8 mouse cellular contexts compared by ENCODE assay signal in genomic region chr6:13872076-13872475, GRCm38 (mm10). TPM values are rescaled to one million over a fixed set of nuclear protein-coding genes. Genes with fewer than 3 reads are reported as not detected.
DNase-seq lines count a peak whose midpoint lies in the region; ATAC-seq and TF ChIP-seq lines count a peak whose summit lies in the region.

No protein-coding gene starts in this region.

- DNase-seq in hindbrain, embryonic 10.5 days (ENCODE audit: low spot score): no peak
- no peak for DNase-seq in hindbrain, embryonic 11.5 days (ENCODE audit: low spot score)
- DNase-seq in brain, embryonic 14.5 days (ENCODE audit: low read depth): peak; percentile 23
- DNase-seq in urinary bladder, postnatal 25 days (ENCODE audit: low spot score): no peak
- no peak for DNase-seq in thymus, postnatal 0 days (ENCODE audit: low spot score)
- DNase-seq in natural killer cell, adult 2 months (ENCODE audit: low spot score in 2 of 2): no peak

- H3K4me1 ChIP-seq in hindbrain, embryonic 10.5 days (replicated peaks): peaks cover 7% of the 10 kb centered on the region
- no peaks in the 10 kb centered on the region for H3K4me1 ChIP-seq in hindbrain, embryonic 11.5 days (replicated peaks; ENCODE audit: control insufficient read depth, insufficient read depth, low read length)
- H3K4me1 ChIP-seq in hindbrain, embryonic 13.5 days (replicated peaks): peaks cover 7% of the 10 kb centered on the region
- H3K4me1 ChIP-seq in midbrain, embryonic 12.5 days: peaks cover 7% of the 10 kb centered on the region

- H3K9ac ChIP-seq in hindbrain, embryonic 11.5 days (ENCODE audit: low read depth, low read length): no peak overlapping the region
- H3K9ac ChIP-seq in hindbrain, embryonic 13.5 days: no peak overlapping the region
- H3K9ac ChIP-seq in midbrain, embryonic 12.5 days (replicated peaks): no peak overlapping the region

- no peak overlapping the region; the same call in 1 of the 2 replicates for H3K27ac ChIP-seq in hindbrain, embryonic 10.5 days
- no peak overlapping the region for H3K27ac ChIP-seq in hindbrain, embryonic 11.5 days (ENCODE audit: low read depth, low read length)
- no peak overlapping the region for H3K27ac ChIP-seq in hindbrain, embryonic 13.5 days
- H3K27ac ChIP-seq in midbrain, embryonic 12.5 days (replicated peaks): no peak overlapping the region

- TF ChIP-seq CTCF in brain, embryonic 14.5 days (IDR thresholded peaks at IDR 0.05; ENCODE audit: borderline replicate concordance, extremely low read depth, insufficient read depth, insufficient read length): no peak

- H3K4me3 ChIP-seq in hindbrain, embryonic 10.5 days: peak overlapping the region; percentile 66; the same call in 1 of the 2 replicates
- H3K4me3 ChIP-seq in hindbrain, embryonic 11.5 days (ENCODE audit: low read depth, low read length): no peak overlapping the region
- no peak overlapping the region for H3K4me3 ChIP-seq in hindbrain, embryonic 13.5 days
- no peak overlapping the region for H3K4me3 ChIP-seq in midbrain, embryonic 12.5 days

- ATAC-seq in hindbrain, embryonic 11.5 days (ENCODE audit: low FRiP score): no peak
- no peak for ATAC-seq in hindbrain, embryonic 13.5 days (ENCODE audit: low FRiP score)
- no peak for ATAC-seq in midbrain, embryonic 12.5 days (ENCODE audit: low FRiP score, low read depth)

- TF ChIP-seq POLR2A in brain, embryonic 14.5 days (IDR thresholded peaks at IDR 0.05; ENCODE audit: borderline replicate concordance, extremely low read depth, insufficient read depth, insufficient read length, poor library complexity, severe bottlenecking): no peak

- H3K36me3 ChIP-seq in hindbrain, embryonic 10.5 days: no peaks in the 10 kb centered on the region
- no peaks in the 10 kb centered on the region for H3K36me3 ChIP-seq in hindbrain, embryonic 11.5 days (ENCODE audit: control insufficient read depth, insufficient read depth, low read length)
- H3K36me3 ChIP-seq in hindbrain, embryonic 13.5 days: no peaks in the 10 kb centered on the region
- H3K36me3 ChIP-seq in midbrain, embryonic 12.5 days: no peaks in the 10 kb centered on the region

- no peak overlapping the region; the same call in 1 of the 2 replicates for H3K4me2 ChIP-seq in hindbrain, embryonic 11.5 days (replicated peaks; ENCODE audit: low read depth, low read length)
- H3K4me2 ChIP-seq in hindbrain, embryonic 13.5 days: peak overlapping the region; percentile 62; the same call in 1 of the 2 replicates
- H3K4me2 ChIP-seq in midbrain, embryonic 12.5 days (replicated peaks): peak overlapping the region; percentile 60

- H3K9me3 ChIP-seq in hindbrain, embryonic 10.5 days: no peaks in the 10 kb centered on the region
- H3K9me3 ChIP-seq in hindbrain, embryonic 11.5 days (ENCODE audit: control insufficient read depth, low read length): no peaks in the 10 kb centered on the region
- no peaks in the 10 kb centered on the region for H3K9me3 ChIP-seq in hindbrain, embryonic 13.5 days
- no peaks in the 10 kb centered on the region for H3K9me3 ChIP-seq in midbrain, embryonic 12.5 days

- H3K27me3 ChIP-seq in hindbrain, embryonic 10.5 days (ENCODE audit: insufficient read depth, poor library complexity, severe bottlenecking): no peaks in the 10 kb centered on the region
- H3K27me3 ChIP-seq in hindbrain, embryonic 11.5 days (ENCODE audit: control insufficient read depth, insufficient read depth, low read length): no peaks in the 10 kb centered on the region
- no peaks in the 10 kb centered on the region for H3K27me3 ChIP-seq in hindbrain, embryonic 13.5 days
- no peaks in the 10 kb centered on the region for H3K27me3 ChIP-seq in midbrain, embryonic 12.5 days

- 85% methylated on average over 7 of the region's 7 CpGs for WGBS in hindbrain, embryonic 10.5 days
- WGBS in hindbrain, embryonic 11.5 days: 81% methylated on average over 7 of the region's 7 CpGs
- 81% methylated on average over 7 of the region's 7 CpGs for WGBS in hindbrain, embryonic 13.5 days
- WGBS in midbrain, embryonic 12.5 days: 84% methylated on average over 7 of the region's 7 CpGs

RNA-seq across cellular contexts. Expression of gene 2610001J05Rik, which starts 0.8 kb away (rescaled TPM):
- polyA plus RNA-seq in hindbrain, embryonic 10.5 days (2016; fragmentation: Nextera tagmentation; extraction: Ambion mirVana): 99.8 and 101 TPM in 2 replicates
- 71.8 and 72.5 TPM in 2 replicates for polyA plus RNA-seq in hindbrain, embryonic 11.5 days (2014; fragmentation: Nextera tagmentation; extraction: Ambion mirVana)
- polyA plus RNA-seq in brain, embryonic 14.5 days (2012; rRNA removed): 49.1 and 56.9 TPM in 2 replicates
- 85.0 and 86.3 TPM in 2 replicates for polyA plus RNA-seq in hindbrain, embryonic 13.5 days (2015; fragmentation: Nextera tagmentation; extraction: Ambion mirVana)
- polyA plus RNA-seq in midbrain, embryonic 12.5 days (2016; fragmentation: Nextera tagmentation; extraction: Ambion mirVana): 95.1 and 98.4 TPM in 2 replicates
- 109 and 111 TPM in 2 replicates for polyA plus RNA-seq in thymus, postnatal 0 days (2015; fragmentation: Nextera tagmentation; extraction: Ambion mirVana)

RNA-seq across cellular contexts. Expression of gene Gpr85, which starts 32.3 kb away (rescaled TPM):
- polyA plus RNA-seq in hindbrain, embryonic 10.5 days (2016; fragmentation: Nextera tagmentation; extraction: Ambion mirVana): 9.4 and 14.2 TPM in 2 replicates
- 25.7 and 26.2 TPM in 2 replicates for polyA plus RNA-seq in hindbrain, embryonic 11.5 days (2014; fragmentation: Nextera tagmentation; extraction: Ambion mirVana)
- polyA plus RNA-seq in brain, embryonic 14.5 days (2012; rRNA removed): 55.5 and 62.2 TPM in 2 replicates
- 83.3 and 84.2 TPM in 2 replicates for polyA plus RNA-seq in hindbrain, embryonic 13.5 days (2015; fragmentation: Nextera tagmentation; extraction: Ambion mirVana)
- 35.1 and 37.5 TPM in 2 replicates for polyA plus RNA-seq in midbrain, embryonic 12.5 days (2016; fragmentation: Nextera tagmentation; extraction: Ambion mirVana)
- polyA plus RNA-seq in thymus, postnatal 0 days (2015; fragmentation: Nextera tagmentation; extraction: Ambion mirVana): 0.12 TPM in 1 of 2 replicates, not detected in the other
